Mouse (Mus musculus) limb, embryonic 15.5 days (tissue): ENCODE measurements around the gene Pcgf5. TPM values are rescaled to one million over a fixed set of nuclear protein-coding genes. Genes with fewer than 3 reads are reported as not detected.
"Not testable (repeated sequence)": the region's sequence is repeated elsewhere in the genome, so short reads cannot be mapped to it uniquely, and the experiment has no call there.

Experiments used
- ATAC-seq: fragments of 200-750 bp; cut with Nextera tagmentation; 2 replicates; pipeline ENCODE4 v1.8.0; 2017; ENCODE audit warnings: low read depth, moderate TSS enrichment; ENCODE audit not compliant: insufficient number of reproducible peaks, low FRiP score, low TSS enrichment
- H3K27ac ChIP-seq: fragments of 300-500 bp; sonication (generic); 2 replicates; pipeline ENCODE4 v1.5.1; 2015; ENCODE audit warnings: moderate library complexity, mild to moderate bottlenecking, inconsistent platforms
- H3K27me3 ChIP-seq: fragments of 300-500 bp; sonication (generic); 2 replicates; pipeline ENCODE4 v1.6.1; 2015; ENCODE audit warnings: inconsistent platforms
- H3K36me3 ChIP-seq: fragments of 300-500 bp; sonication (generic); 2 replicates; pipeline ENCODE4 v1.6.1; 2015; ENCODE audit warnings: inconsistent platforms
- H3K4me1 ChIP-seq: fragments of 300-500 bp; sonication (generic); 2 replicates; pipeline ENCODE4 v1.6.1; 2015; ENCODE audit warnings: inconsistent platforms
- H3K4me2 ChIP-seq: fragments of 300-500 bp; sonication (generic); 2 replicates; pipeline ENCODE4 v1.6.1; 2015; ENCODE audit warnings: mild to moderate bottlenecking, inconsistent platforms
- H3K4me3 ChIP-seq: fragments of 300-500 bp; sonication (generic); 2 replicates; pipeline ENCODE4 v1.5.1; 2015; ENCODE audit warnings: mild to moderate bottlenecking, inconsistent platforms
- H3K9ac ChIP-seq: fragments of 300-500 bp; sonication (generic); 2 replicates; pipeline ENCODE4 v1.6.1; 2015; ENCODE audit warnings: inconsistent platforms
- H3K9me3 ChIP-seq: fragments of 300-500 bp; sonication (generic); 2 replicates; pipeline ENCODE4 v1.6.1; 2016; ENCODE audit warnings: inconsistent platforms
- WGBS: fragments of 180-500 bp; shearing (Covaris S2); methylation state at CpG from one replicate; pipeline ENCODE4 v1.1.7; 2015; 5-methylcytosine and 5-hydroxymethylcytosine counted together
- polyA plus RNA-seq: library from polyadenylated mRNA; unstranded; fragments of >200 nt; fragmentation: Nextera tagmentation; extraction: Ambion mirVana; gene quantifications from 2 replicates; pipeline ENCODE4 v1.2.1, GENCODE M21; 2015

Gene Pcgf5
- polyA plus RNA-seq, 1 experiment from 2014 or later, result 8.5 TPM

DNA sequence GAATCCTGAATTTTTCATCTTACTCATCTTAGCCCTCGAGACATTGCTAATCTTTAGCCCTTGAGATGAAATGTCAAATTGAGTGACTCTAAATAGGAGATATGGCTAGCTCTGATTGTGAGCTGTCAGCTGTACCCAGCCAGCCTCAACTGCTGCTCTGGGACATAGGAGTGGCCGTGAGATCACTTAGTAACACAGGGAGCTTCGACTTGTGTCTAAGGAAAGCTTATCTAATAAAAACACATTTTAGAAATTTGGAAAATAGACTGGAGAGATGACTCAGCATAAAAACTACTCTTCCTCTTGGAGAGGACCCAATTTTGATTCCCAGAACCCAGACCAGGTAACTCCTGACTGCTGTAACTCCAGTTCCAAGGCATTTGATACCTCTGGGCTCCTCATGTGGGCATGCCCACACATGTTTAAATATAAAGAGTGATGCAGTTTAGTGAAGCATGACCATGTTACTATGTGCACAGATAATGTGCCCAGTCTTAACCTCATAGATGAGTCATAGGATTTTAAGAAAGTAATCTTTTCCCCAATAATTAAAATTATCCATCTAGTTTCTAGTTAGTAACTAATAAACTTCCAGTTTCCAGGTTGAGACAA is 103.0 kb downstream of the Pcgf5 start:
- no peak overlapping the region for H3K4me3 ChIP-seq
- 84% methylated on average over 3 of the region's 3 CpGs for WGBS
- no peak for ATAC-seq
- no peak overlapping the region for H3K4me2 ChIP-seq
- no peaks in the 10 kb centered on the region for H3K4me1 ChIP-seq
- H3K36me3 ChIP-seq, result no peaks in the 10 kb centered on the region
- no peaks in the 10 kb centered on the region for H3K9me3 ChIP-seq
- H3K27me3 ChIP-seq, result no peaks in the 10 kb centered on the region
- H3K9ac ChIP-seq, result no peak overlapping the region
- H3K27ac ChIP-seq, result no peak overlapping the region

DNA sequence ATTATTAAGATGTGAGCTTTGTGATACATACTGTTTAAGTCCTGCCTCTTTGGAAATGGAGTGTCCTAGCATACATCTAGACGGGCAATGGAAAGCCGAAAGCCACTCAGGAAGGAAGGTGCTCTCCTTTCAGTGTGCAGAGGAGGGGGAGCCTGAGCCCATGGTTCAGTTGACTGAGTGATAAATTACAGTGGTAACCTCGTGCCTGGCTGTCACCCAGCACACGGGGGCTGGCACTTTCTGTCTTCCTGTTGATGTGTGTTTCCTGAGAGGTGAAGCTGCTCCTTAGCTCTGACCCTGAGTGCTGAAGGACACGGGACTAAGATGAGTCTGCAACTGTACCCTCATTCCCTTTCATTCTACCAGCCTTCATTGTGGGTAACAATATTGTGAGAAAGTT is 103.6 kb downstream of the Pcgf5 start:
- Histone ChIP-seq H3K4me3 (no peak overlapping the region), H3K9me3 (no peaks in the 10 kb centered on the region), H3K27me3 (no peaks in the 10 kb centered on the region), H3K27ac (no peak overlapping the region), H3K36me3 (no peaks in the 10 kb centered on the region), H3K4me2 (no peak overlapping the region), H3K4me1 (no peaks in the 10 kb centered on the region), H3K9ac (no peak overlapping the region)
- WGBS, result 35% methylated on average over 5 of the region's 5 CpGs
- ATAC-seq, result no peak

DNA sequence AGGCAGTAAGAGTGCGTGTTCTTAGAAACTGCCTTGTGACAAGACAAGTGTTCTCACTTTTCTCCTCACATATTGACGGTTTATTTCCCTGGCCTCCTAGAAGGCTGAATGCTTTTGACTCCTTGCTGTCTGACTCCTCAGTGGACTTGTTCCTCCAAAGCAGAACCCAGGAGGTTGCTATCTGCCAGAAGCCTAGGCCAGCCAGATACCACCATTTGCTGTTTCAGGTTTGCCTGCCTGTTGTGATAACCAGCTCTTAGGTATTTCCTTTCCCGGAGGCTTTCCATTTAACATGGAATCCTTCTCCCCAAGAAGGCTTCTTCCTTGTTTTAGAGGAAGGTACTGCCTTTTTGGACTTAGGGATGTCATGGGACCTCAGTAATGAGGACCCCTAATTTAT is 104.1 kb downstream of the Pcgf5 start:
- 48% methylated on average over 3 of the region's 3 CpGs for WGBS
- H3K9ac ChIP-seq, H3K4me2 ChIP-seq, H3K4me3 ChIP-seq, H3K9me3 ChIP-seq, H3K27me3 ChIP-seq, H3K27ac ChIP-seq, H3K4me1 ChIP-seq, ATAC-seq, H3K36me3 ChIP-seq: not testable (repeated sequence)

DNA sequence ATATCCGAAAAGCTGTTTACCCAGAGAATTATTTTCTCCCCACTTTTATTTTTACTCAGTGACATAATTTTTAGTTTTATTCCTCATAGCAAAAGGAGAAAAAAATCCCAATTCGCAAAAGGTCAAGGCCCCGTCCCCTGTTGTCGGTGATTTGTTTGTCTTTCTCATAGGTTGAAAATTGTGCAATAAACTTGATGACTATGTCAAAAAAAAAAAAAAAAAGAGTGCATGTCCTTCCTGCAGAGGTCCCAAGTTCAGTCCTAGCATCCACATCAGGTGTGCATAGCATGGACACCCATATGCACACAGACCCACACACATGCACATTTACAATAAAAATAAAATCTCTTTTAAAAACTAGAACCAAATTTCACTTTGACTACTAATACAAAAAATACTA is 105.3 kb downstream of the Pcgf5 start:
- Histone ChIP-seq H3K4me2 (no peak overlapping the region), H3K4me3 (no peak overlapping the region), H3K4me1 (no peaks in the 10 kb centered on the region), H3K9me3 (no peaks in the 10 kb centered on the region), H3K27me3 (no peaks in the 10 kb centered on the region), H3K36me3 (no peaks in the 10 kb centered on the region), H3K9ac (no peak overlapping the region), H3K27ac (no peak overlapping the region)
- no peak for ATAC-seq
- 85% methylated on average over 4 of the region's 4 CpGs for WGBS

DNA sequence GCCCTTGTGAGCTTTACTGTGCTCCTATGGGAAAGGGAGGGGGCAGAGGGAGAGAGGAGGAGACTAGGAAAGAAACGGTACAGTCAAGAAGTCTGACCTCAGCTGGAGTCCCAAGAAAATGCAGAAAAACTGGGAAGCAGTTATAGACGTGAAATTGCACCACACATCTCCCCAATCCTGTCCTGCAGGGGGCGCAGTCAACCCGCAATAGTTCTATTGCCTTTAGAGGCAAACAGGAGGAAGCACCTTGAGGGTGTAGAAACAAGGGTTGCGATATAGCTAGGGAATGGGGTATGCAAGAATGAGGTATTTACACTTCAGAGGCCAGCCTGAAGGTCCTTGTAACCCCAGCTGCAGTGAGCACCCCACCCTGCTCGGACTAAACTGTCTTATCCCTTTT is 122.0 kb downstream of the Pcgf5 start:
- no peaks in the 10 kb centered on the region for H3K9me3 ChIP-seq
- H3K4me1 ChIP-seq, result no peaks in the 10 kb centered on the region
- no peaks in the 10 kb centered on the region for H3K27me3 ChIP-seq
- 12% methylated on average over 6 of the region's 6 CpGs for WGBS
- H3K36me3 ChIP-seq, result no peaks in the 10 kb centered on the region
- H3K9ac ChIP-seq, result no peak overlapping the region
- H3K27ac ChIP-seq, result no peak overlapping the region
- H3K4me3 ChIP-seq, result no peak overlapping the region
- ATAC-seq, result no peak
- no peak overlapping the region for H3K4me2 ChIP-seq

DNA sequence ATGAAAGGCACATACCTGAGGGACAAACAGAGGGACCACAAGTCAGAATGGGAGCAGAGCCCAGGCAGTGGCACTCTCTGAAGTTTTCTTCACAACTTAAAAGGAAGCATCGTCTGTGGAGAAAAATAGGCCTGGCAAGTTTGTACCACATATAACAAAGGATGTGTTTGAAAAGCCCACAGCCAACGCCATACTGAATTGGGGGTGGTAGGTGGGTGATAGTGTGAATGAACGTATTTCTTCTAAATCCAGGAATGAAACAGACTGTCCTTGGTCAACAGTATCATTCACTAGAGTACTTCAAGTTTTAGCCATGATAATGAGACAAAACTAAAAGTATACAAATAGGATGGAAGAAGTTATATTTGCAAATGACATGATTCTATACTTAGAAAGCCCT is 123.2 kb downstream of the Pcgf5 start:
- H3K4me1 ChIP-seq, result no peaks in the 10 kb centered on the region
- no peak overlapping the region for H3K9ac ChIP-seq
- H3K9me3 ChIP-seq, result no peaks in the 10 kb centered on the region
- H3K4me3 ChIP-seq, result no peak overlapping the region
- ATAC-seq, result no peak
- no peaks in the 10 kb centered on the region for H3K36me3 ChIP-seq
- 82% methylated on average over 3 of the region's 3 CpGs for WGBS
- no peak overlapping the region for H3K27ac ChIP-seq
- no peak overlapping the region for H3K4me2 ChIP-seq
- no peaks in the 10 kb centered on the region for H3K27me3 ChIP-seq

DNA sequence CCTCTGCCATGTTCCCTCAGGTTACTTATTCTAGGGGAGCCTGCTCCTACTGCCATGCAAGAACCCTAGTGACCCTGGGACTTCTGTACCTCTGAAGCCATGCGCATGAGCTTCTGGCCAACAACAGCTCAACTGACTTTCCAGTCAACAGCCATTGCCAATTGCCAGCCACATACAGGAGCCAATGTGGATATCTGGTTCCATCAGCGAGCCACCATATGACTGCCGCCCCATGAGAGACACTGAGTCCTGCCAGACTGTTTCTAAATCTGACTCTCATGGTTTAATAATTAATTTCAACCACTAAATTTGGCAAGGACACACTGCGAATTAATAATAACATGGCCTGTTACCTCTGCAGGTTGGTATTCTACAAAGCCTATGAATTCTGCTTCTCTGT is 128.5 kb downstream of the Pcgf5 start:
- Histone ChIP-seq H3K4me3 (no peak overlapping the region), H3K27ac (no peak overlapping the region), H3K4me2 (no peak overlapping the region), H3K9ac (no peak overlapping the region), H3K36me3 (no peaks in the 10 kb centered on the region), H3K27me3 (no peaks in the 10 kb centered on the region), H3K9me3 (no peaks in the 10 kb centered on the region), H3K4me1 (no peaks in the 10 kb centered on the region)
- no peak for ATAC-seq
- WGBS, result 91% methylated on average over 4 of the region's 4 CpGs

DNA sequence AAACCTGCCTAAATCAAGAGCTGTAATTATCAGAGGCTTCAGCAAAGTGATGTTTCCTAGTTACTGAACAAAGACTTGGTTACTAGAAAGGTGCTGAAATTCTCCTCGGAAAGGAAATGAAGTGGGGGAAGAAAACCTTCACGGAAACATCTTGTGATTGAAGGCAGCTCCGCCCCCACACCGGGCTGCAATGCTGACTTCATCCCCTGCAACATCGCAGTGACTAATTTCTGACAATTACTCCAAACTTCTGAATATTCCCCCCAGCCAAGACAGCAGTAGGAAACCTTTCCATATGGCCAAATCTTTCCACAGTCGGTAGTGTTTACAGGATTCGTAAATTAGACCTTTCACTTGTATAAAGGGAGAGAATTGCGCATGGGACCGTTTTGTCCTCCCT is 129.0 kb downstream of the Pcgf5 start:
- H3K27me3 ChIP-seq, result no peaks in the 10 kb centered on the region
- 35% methylated on average over 9 of the region's 9 CpGs for WGBS
- H3K4me1 ChIP-seq, result no peaks in the 10 kb centered on the region
- no peak for ATAC-seq
- no peak overlapping the region for H3K9ac ChIP-seq
- H3K27ac ChIP-seq, result no peak overlapping the region
- no peaks in the 10 kb centered on the region for H3K9me3 ChIP-seq
- no peak overlapping the region for H3K4me2 ChIP-seq
- no peaks in the 10 kb centered on the region for H3K36me3 ChIP-seq
- no peak overlapping the region for H3K4me3 ChIP-seq

DNA sequence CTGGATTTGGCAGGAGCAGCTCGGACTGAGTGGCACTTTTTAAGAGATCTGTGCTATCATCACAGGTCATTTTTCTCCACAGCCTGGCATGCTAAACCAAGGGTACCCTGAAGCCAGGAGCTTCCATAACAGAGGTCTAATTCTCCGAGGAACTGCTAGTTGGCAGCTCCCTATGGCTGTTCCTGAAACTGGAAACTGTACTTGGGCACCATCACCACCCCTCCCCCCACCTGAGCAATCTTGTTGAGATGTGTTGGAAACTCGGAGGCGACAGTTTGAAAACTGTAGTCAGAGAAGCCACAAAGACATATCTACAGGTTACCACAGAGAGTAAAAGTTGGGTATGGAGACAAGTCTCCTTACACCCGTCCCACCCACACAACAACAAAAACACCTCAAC is 129.6 kb downstream of the Pcgf5 start:
- Histone ChIP-seq H3K4me1 (no peaks in the 10 kb centered on the region), H3K27ac (no peak overlapping the region), H3K4me3 (no peak overlapping the region), H3K4me2 (no peak overlapping the region), H3K27me3 (no peaks in the 10 kb centered on the region), H3K9ac (no peak overlapping the region), H3K9me3 (no peaks in the 10 kb centered on the region), H3K36me3 (no peaks in the 10 kb centered on the region)
- 61% methylated on average over 5 of the region's 5 CpGs for WGBS
- no peak for ATAC-seq

DNA sequence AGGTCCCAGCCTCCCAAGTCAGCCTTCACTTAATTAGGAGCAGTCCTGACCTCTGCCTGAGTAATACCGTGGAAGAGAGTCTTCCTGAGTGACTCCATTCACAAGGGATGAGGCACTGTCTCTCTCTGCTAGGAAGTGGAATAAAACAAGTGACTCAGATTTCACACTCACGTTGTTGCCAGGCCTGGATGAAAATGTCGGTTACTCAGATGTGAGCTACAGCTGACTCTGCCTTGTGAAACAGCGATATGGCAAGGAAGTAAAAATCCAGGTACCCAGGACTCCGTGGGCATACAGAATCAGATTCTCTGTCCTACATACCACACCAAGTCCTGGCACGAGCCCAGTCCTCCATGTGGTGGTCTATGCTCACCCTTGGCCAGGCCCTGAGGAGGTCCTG is 142.8 kb downstream of the Pcgf5 start:
- Histone ChIP-seq H3K27ac (no peak overlapping the region), H3K27me3 (no peaks in the 10 kb centered on the region), H3K9ac (no peak overlapping the region), H3K4me2 (no peak overlapping the region), H3K4me3 (no peak overlapping the region), H3K36me3 (no peaks in the 10 kb centered on the region), H3K4me1 (no peaks in the 10 kb centered on the region), H3K9me3 (no peaks in the 10 kb centered on the region)
- ATAC-seq, result no peak
- WGBS, result 78% methylated on average over 6 of the region's 6 CpGs

DNA sequence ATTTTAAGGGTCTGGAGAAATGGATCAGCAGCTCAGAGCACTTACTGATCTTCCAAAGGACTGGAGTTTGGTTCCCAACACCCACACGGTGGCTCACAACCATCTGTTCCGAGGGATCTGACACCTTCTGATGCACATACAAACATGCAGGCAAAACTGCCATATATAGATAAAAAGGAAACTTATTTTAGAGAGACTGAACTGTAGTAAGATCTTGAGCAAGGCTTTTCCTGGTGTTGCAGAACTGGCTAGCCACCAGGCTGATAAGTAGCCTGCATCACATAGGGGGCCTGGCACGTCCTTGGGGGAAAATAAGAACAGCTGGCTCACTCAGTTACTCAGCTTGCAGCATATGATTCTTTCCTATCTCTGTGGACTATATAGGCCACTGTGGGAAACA is 147.4 kb downstream of the Pcgf5 start:
- Histone ChIP-seq H3K4me1 (no peaks in the 10 kb centered on the region), H3K9me3 (no peaks in the 10 kb centered on the region), H3K4me2 (no peak overlapping the region), H3K27me3 (no peaks in the 10 kb centered on the region), H3K36me3 (no peaks in the 10 kb centered on the region), H3K9ac (no peak overlapping the region), H3K27ac (no peak overlapping the region), H3K4me3 (no peak overlapping the region)
- ATAC-seq, result no peak
- WGBS, result 53% methylated on average over 3 of the region's 3 CpGs

DNA sequence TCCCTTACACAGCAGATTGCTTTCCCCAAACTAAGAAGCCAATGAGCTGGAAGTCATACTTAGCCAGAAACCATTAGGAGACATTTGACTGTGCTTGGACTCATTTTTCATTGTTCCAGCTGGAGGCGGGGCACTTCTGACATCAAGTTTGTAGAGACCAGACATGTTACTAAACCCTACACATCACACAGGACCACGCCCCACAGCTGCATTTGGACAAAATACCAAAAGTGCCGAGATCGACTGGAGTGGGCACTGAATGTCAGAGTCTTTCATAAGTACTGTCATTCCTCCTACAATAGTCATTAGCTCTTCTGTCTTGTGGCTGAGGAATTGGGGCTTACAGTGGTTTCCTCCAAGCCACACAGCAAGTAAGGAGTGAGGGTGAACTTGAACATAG is 148.4 kb downstream of the Pcgf5 start:
- Histone ChIP-seq H3K4me1 (no peaks in the 10 kb centered on the region), H3K9ac (no peak overlapping the region), H3K36me3 (no peaks in the 10 kb centered on the region), H3K4me3 (no peak overlapping the region), H3K4me2 (no peak overlapping the region), H3K27ac (no peak overlapping the region), H3K27me3 (no peaks in the 10 kb centered on the region), H3K9me3 (no peaks in the 10 kb centered on the region)
- ATAC-seq, result no peak
- WGBS, result 64% methylated on average over 4 of the region's 4 CpGs

DNA sequence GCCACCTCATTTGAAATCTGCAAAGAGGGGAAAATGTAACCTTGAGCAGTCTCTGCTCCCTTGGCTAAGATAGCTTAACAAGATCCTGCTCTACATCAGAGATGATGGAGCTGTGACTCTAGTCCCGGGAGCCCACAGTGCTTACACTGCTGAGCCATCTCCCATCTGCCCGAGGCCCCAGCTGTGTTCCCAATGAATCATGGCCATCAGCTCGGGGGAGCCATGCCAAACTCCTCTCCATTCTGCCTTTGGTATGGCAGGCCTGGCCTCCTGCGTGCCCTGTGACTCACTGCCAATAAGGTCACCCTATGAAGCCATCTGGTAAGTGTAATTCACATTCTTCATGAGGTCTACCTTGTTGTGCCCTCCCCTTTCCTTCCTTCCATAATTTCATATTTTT is 149.0 kb downstream of the Pcgf5 start:
- no peaks in the 10 kb centered on the region for H3K27me3 ChIP-seq
- no peaks in the 10 kb centered on the region for H3K36me3 ChIP-seq
- H3K27ac ChIP-seq, result no peak overlapping the region
- no peak overlapping the region for H3K4me3 ChIP-seq
- WGBS, result 67% methylated on average over 4 of the region's 4 CpGs
- H3K9ac ChIP-seq, result no peak overlapping the region
- H3K4me1 ChIP-seq, result no peaks in the 10 kb centered on the region
- H3K4me2 ChIP-seq, result no peak overlapping the region
- H3K9me3 ChIP-seq, result no peaks in the 10 kb centered on the region
- no peak for ATAC-seq
